Mouse (Mus musculus) MEL (cell line): ENCODE measurements around the gene Tbc1d23. TPM values are rescaled to one million over a fixed set of nuclear protein-coding genes. Genes with fewer than 3 reads are reported as not detected.

Experiments
- DNase-seq: peaks from one replicate; pipeline ENCODE4 v3.0.0; 2011; ENCODE audit warnings: low read depth, low spot score
- H3K27ac ChIP-seq: 2 replicates; pipeline ENCODE4 v1.5.1; 2012; ENCODE audit warnings: low read depth, mild to moderate bottlenecking, control low read depth, low read length, moderate library complexity; ENCODE audit not compliant: control insufficient read depth
- H3K27me3 ChIP-seq, 2 experiments: fragments of 150-350 bp in 1 of 2; sonication (generic) in 1 of 2; 2 replicates each; pipeline ENCODE4 v1.6.1; 2012; ENCODE audit warnings: low read length in 2 of 2, mild to moderate bottlenecking in 2 of 2, improper control_type of control experiment in 1 of 2, moderate library complexity in 1 of 2; ENCODE audit not compliant: insufficient read depth in 2 of 2, control insufficient read depth in 1 of 2
- H3K36me3 ChIP-seq, 2 experiments: 2 replicates each; pipeline ENCODE4 v1.6.1; 2012 to 2014; ENCODE audit warnings: low read length in 2 of 2, improper control_type of control experiment in 1 of 2, inconsistent platforms in 1 of 2, mild to moderate bottlenecking in 1 of 2; ENCODE audit not compliant: insufficient read depth in 2 of 2, control insufficient read depth in 1 of 2
- H3K4me1 ChIP-seq, 2 experiments: fragments of 150-350 bp in 1 of 2; sonication (generic) in 1 of 2; 2 replicates each; pipeline ENCODE4 v1.6.1; 2012; ENCODE audit warnings: low read length in 2 of 2, improper control_type of control experiment in 1 of 2, mild to moderate bottlenecking in 1 of 2; ENCODE audit not compliant: insufficient read depth in 2 of 2, control insufficient read depth in 1 of 2
- H3K4me3 ChIP-seq, 2 experiments: fragments of 150-350 bp in 1 of 2; sonication (generic) in 1 of 2; 2 replicates each; pipeline ENCODE4 v1.5.1; 2012; ENCODE audit warnings: low read depth in 2 of 2, low read length in 2 of 2, mild to moderate bottlenecking in 2 of 2, moderate library complexity in 2 of 2, control low read depth in 1 of 2, improper control_type of control experiment in 1 of 2; ENCODE audit not compliant: control insufficient read depth in 1 of 2, insufficient read depth in 1 of 2
- H3K79me2 ChIP-seq: 2 replicates; pipeline ENCODE4 v1.6.1; 2012; ENCODE audit warnings: mild to moderate bottlenecking, low read length, moderate library complexity; ENCODE audit not compliant: control insufficient read depth, poor library complexity, insufficient read depth
- H3K9ac ChIP-seq: 2 replicates; pipeline ENCODE4 v1.6.1; 2012; ENCODE audit warnings: low read depth, mild to moderate bottlenecking, control low read depth, low read length, moderate library complexity; ENCODE audit not compliant: control insufficient read depth, poor library complexity, severe bottlenecking
- H3K9me3 ChIP-seq: fragments of 150-350 bp; sonication (generic); replicated peaks from 2 replicates; pipeline ENCODE4 v1.6.1; 2012; ENCODE audit warnings: mild to moderate bottlenecking, low read length, improper control_type of control experiment, moderate library complexity; ENCODE audit not compliant: insufficient read depth
- BHLHE40 ChIP-seq: IDR thresholded peaks from 2 replicates; pipeline ENCODE4 v1.6.1; 2012; ENCODE audit warnings: low read depth, mild to moderate bottlenecking, inconsistent platforms, low read length, improper control_type of control experiment, borderline replicate concordance
- CHD1 ChIP-seq: IDR thresholded peaks from 2 replicates; pipeline ENCODE4 v1.6.1; 2012; ENCODE audit warnings: low read depth, mild to moderate bottlenecking, inconsistent platforms, low read length, improper control_type of control experiment
- CTCF ChIP-seq, 3 experiments: IDR thresholded peaks in 2 of 3; conservative IDR thresholded peaks in 1 of 3; 2 replicates each; pipeline ENCODE4 v1.5.1; 2011 to 2012; ENCODE audit warnings: low read length in 3 of 3, low read depth in 2 of 3, mild to moderate bottlenecking in 2 of 3, improper control_type of control experiment in 1 of 3, inconsistent platforms in 1 of 3, mixed read lengths in 1 of 3, moderate library complexity in 1 of 3; ENCODE audit not compliant: control insufficient read depth in 1 of 3, insufficient read depth in 1 of 3, poor library complexity in 1 of 3, severe bottlenecking in 1 of 3
- E2F4 ChIP-seq: IDR thresholded peaks from 2 replicates; pipeline ENCODE4 v1.6.1; 2011; ENCODE audit warnings: low read depth, low read length, improper control_type of control experiment, borderline replicate concordance
- ELF1 ChIP-seq: IDR thresholded peaks from 2 replicates; pipeline ENCODE4 v1.6.1; 2014; ENCODE audit warnings: low read depth, mild to moderate bottlenecking, inconsistent platforms, low read length, improper control_type of control experiment, moderate library complexity
- EP300 ChIP-seq, 2 experiments: IDR thresholded peaks; 2 replicates each; pipeline ENCODE4 v1.6.1; 2011; ENCODE audit warnings: improper control_type of control experiment in 2 of 2, low read length in 2 of 2, low read depth in 1 of 2, mild to moderate bottlenecking in 1 of 2
- ETS1 ChIP-seq: IDR thresholded peaks from 2 replicates; pipeline ENCODE4 v1.6.1; 2012; ENCODE audit warnings: low read depth, mild to moderate bottlenecking, inconsistent platforms, low read length, improper control_type of control experiment, moderate library complexity
- HCFC1 ChIP-seq: IDR thresholded peaks from 2 replicates; pipeline ENCODE4 v1.6.1; 2012; ENCODE audit warnings: low read depth, mild to moderate bottlenecking, inconsistent platforms, low read length, improper control_type of control experiment, moderate library complexity
- MAFK ChIP-seq: IDR thresholded peaks from 2 replicates; pipeline ENCODE4 v1.6.1; 2011; ENCODE audit warnings: low read depth, mild to moderate bottlenecking, low read length, improper control_type of control experiment, borderline replicate concordance
- MAX ChIP-seq: IDR thresholded peaks from 2 replicates; pipeline ENCODE4 v1.6.1; 2011; ENCODE audit warnings: low read length, improper control_type of control experiment
- MAZ ChIP-seq: IDR thresholded peaks from 2 replicates; pipeline ENCODE4 v1.6.1; 2012; ENCODE audit warnings: low read depth, mild to moderate bottlenecking, inconsistent platforms, low read length, improper control_type of control experiment
- MXI1 ChIP-seq: IDR thresholded peaks from 2 replicates; pipeline ENCODE4 v1.6.1; 2011; ENCODE audit warnings: mild to moderate bottlenecking, low read depth, low read length, improper control_type of control experiment
- MYB ChIP-seq: IDR thresholded peaks from 2 replicates; pipeline ENCODE4 v1.6.1; 2011; ENCODE audit warnings: mild to moderate bottlenecking, low read depth, low read length, improper control_type of control experiment
- MYC ChIP-seq: IDR thresholded peaks from 2 replicates; pipeline ENCODE4 v1.6.1; 2011; ENCODE audit warnings: low read depth, mild to moderate bottlenecking, low read length, improper control_type of control experiment, moderate library complexity
- NELFE ChIP-seq: IDR thresholded peaks from 2 replicates; pipeline ENCODE4 v1.6.1; 2011; ENCODE audit warnings: low read depth, low read length, improper control_type of control experiment
- NRF1 ChIP-seq: IDR thresholded peaks from 2 replicates; pipeline ENCODE4 v1.6.1; 2014; ENCODE audit warnings: low read depth, mild to moderate bottlenecking, inconsistent platforms, low read length, improper control_type of control experiment, moderate library complexity; ENCODE audit not compliant: poor library complexity, insufficient read depth, severe bottlenecking
- POLR2A ChIP-seq, 2 experiments: IDR thresholded peaks; 2 replicates each; pipeline ENCODE4 v1.6.1; 2011 to 2012; ENCODE audit warnings: low read length in 2 of 2, mild to moderate bottlenecking in 2 of 2, control low read depth in 1 of 2, improper control_type of control experiment in 1 of 2, low read depth in 1 of 2, moderate library complexity in 1 of 2; ENCODE audit not compliant: control insufficient read depth in 1 of 2, insufficient read depth in 1 of 2, poor library complexity in 1 of 2
- POLR2AphosphoS2 ChIP-seq: IDR thresholded peaks from 2 replicates; pipeline ENCODE4 v1.6.1; 2011; ENCODE audit warnings: low read length, improper control_type of control experiment
- POLR2AphosphoS5 ChIP-seq: IDR thresholded peaks from 2 replicates; pipeline ENCODE4 v1.6.1; 2012; ENCODE audit warnings: low read depth, borderline replicate concordance, mild to moderate bottlenecking, inconsistent platforms, low read length, moderate library complexity, mixed read lengths
- RAD21 ChIP-seq: IDR thresholded peaks from 2 replicates; pipeline ENCODE4 v1.6.1; 2011; ENCODE audit warnings: mild to moderate bottlenecking, low read depth, low read length, improper control_type of control experiment
- RCOR1 ChIP-seq: IDR thresholded peaks from 2 replicates; pipeline ENCODE4 v1.6.1; 2012; ENCODE audit warnings: low read depth, mild to moderate bottlenecking, inconsistent platforms, low read length, improper control_type of control experiment
- SIN3A ChIP-seq: IDR thresholded peaks from 2 replicates; pipeline ENCODE4 v1.6.1; 2012; ENCODE audit warnings: low read length, improper control_type of control experiment, inconsistent platforms
- SMC3 ChIP-seq: IDR thresholded peaks from 2 replicates; pipeline ENCODE4 v1.6.1; 2011; ENCODE audit warnings: low read depth, low read length, improper control_type of control experiment
- TBP ChIP-seq: IDR thresholded peaks from 2 replicates; pipeline ENCODE4 v1.8.0; 2011; ENCODE audit warnings: low read depth, low read length, improper control_type of control experiment
- TCF12 ChIP-seq: IDR thresholded peaks from 2 replicates; pipeline ENCODE4 v1.6.1; 2014; ENCODE audit warnings: low read depth, mild to moderate bottlenecking, inconsistent platforms, low read length, improper control_type of control experiment, moderate library complexity
- UBTF ChIP-seq: IDR thresholded peaks from 2 replicates; pipeline ENCODE4 v1.6.1; 2012; ENCODE audit warnings: low read depth, mild to moderate bottlenecking, inconsistent platforms, low read length, improper control_type of control experiment, moderate library complexity, borderline replicate concordance; ENCODE audit not compliant: insufficient read depth
- USF1 ChIP-seq: IDR thresholded peaks from 2 replicates; pipeline ENCODE4 v1.6.1; 2014; ENCODE audit warnings: low read depth, mild to moderate bottlenecking, inconsistent platforms, low read length, improper control_type of control experiment, moderate library complexity
- ZC3H11A ChIP-seq: IDR thresholded peaks from 2 replicates; pipeline ENCODE4 v1.6.1; 2012; ENCODE audit warnings: low read depth, mild to moderate bottlenecking, inconsistent platforms, low read length, improper control_type of control experiment
- ZKSCAN1 ChIP-seq: IDR thresholded peaks from 2 replicates; pipeline ENCODE4 v1.6.1; 2012; ENCODE audit warnings: low read depth, mild to moderate bottlenecking, inconsistent platforms, low read length, improper control_type of control experiment, moderate library complexity
- ZMIZ1 ChIP-seq: IDR thresholded peaks from 2 replicates; pipeline ENCODE4 v1.6.1; 2012; ENCODE audit warnings: low read depth, mild to moderate bottlenecking, inconsistent platforms, low read length, improper control_type of control experiment, moderate library complexity
- ZNF384 ChIP-seq: IDR thresholded peaks from 2 replicates; pipeline ENCODE4 v1.6.1; 2012; ENCODE audit warnings: low read depth, mild to moderate bottlenecking, inconsistent platforms, low read length, improper control_type of control experiment
- polyA plus RNA-seq, 2 experiments: library from polyadenylated mRNA; stranded (reverse) in 1 of 2; unstranded in 1 of 2; fragments of >175 nt in 1 of 2; fragments of >200 nt in 1 of 2; gene quantifications; 2 replicates each; pipeline versions ENCODE4 v1.2.1 to v1.2.4; 2012; ENCODE audit warnings: low replicate concordance in 2 of 2, low read depth in 1 of 2; ENCODE audit not compliant: insufficient read length in 2 of 2, insufficient read depth in 1 of 2, missing spikeins in 1 of 2
- total RNA-seq: library from RNA; depleted of rRNA; stranded (reverse); fragments of 300-350 nt; gene quantifications from 2 replicates; pipeline ENCODE4 v1.2.3, GENCODE M21; 2012

Gene Tbc1d23
- total and polyA plus RNA-seq, 3 experiments: 16.9 to 18.1 TPM; not detected in 1

DNA sequence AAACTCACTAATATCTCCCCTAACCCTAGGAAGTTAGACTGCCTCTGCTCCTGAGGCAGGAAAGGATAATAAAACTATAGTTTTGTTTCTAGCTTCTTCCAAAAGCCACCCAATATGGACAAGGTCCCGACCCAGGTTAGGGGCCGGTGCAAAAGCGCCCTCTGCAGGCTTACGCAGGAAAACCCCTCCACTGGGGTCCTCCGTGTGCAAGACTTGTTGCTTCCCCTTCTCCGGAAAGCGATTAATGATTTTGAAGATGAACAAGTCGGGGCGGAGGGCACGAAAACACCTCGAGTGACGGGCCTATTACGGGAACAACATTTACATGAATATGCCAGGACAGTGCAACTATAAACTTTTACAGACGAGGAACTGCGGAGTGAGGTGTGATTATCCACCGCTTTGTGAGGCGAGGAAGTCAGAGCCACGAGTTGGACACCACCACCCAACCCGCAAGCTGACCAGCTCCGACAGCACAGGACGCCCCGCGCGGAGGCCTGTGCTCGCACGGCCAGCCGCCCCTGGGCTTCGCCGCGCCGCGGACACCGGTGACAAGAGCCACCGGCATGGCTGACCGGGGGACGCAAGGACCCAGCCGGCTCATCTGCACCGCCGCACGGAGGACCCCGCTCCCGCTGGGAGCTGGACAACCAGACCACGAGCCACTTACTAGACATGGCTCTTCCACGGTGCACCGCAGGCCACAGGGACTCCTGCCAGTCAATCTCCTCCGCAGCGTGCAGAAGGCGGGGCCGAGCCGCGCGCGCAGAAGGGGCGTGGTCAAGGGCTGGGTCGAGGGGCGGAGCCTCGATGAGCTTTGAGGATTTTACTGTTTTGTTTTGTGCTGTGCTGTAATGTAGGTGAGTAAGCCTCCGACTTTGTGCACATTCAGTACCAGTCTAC lies 64.4 kb downstream of the Tbc1d23 start, which contains the start of gene Nit2:
TSS of gene Nit2 (minus strand) at position 731 of the 903 bp plus-strand sequence.
- H3K27ac ChIP-seq: peak within 1 kb of the TSS; percentile 61
- peak within 1 kb of the TSS; percentile 78 to 80 for H3K4me3 ChIP-seq
- no peaks in the 10 kb centered on the region for H3K9me3 ChIP-seq
- no peaks in the 10 kb centered on the region; the same call in 1 of the 2 replicates for H3K79me2 ChIP-seq
- peak within 1 kb of the TSS; percentile 76 for H3K9ac ChIP-seq
- H3K4me1 ChIP-seq: peaks cover 5 to 7% of the 10 kb centered on the region in 2 experiments; a peak in 3 of 4 replicates
- TF ChIP-seq MYB (no peak), POLR2A (IDR thresholded peaks at IDR 0.05; ENCODE audit: control insufficient read depth in 1 of 2, insufficient read depth in 1 of 2, low read depth in 1 of 2, low read length in 2 of 2, poor library complexity in 1 of 2) (peak; percentile 75 to 94; a peak in 3 of 4 replicates), MAX (peak; percentile 75), USF1 (no peak), NELFE (peak; percentile 90), E2F4 (no peak), EP300 (IDR thresholded peaks at IDR 0.05; ENCODE audit: low read depth in 1 of 2, low read length in 2 of 2) (peak in 1 of 2 experiments; percentile 9; a peak in 1 of 4 replicates), ZNF384 (no peak), POLR2AphosphoS2 (peak; percentile 86), ELF1 (no peak), CHD1 (0 out of 2 replicates have a peak, but pooled peaks have one; percentile 61), ZMIZ1 (peak; percentile 85), TCF12 (peak; percentile 41; the same call in 1 of the 2 replicates), HCFC1 (peak; percentile 42), ETS1 (peak; percentile 30; the same call in 1 of the 2 replicates), UBTF (0 out of 2 replicates have a peak, but pooled peaks have one; percentile 62), MYC (peak; percentile 47; the same call in 1 of the 2 replicates), ZC3H11A (peak; percentile 45; the same call in 1 of the 2 replicates), MXI1 (peak; percentile 86), MAZ (0 out of 2 replicates have a peak, but pooled peaks have one; percentile 30), BHLHE40 (no peak), ZKSCAN1 (0 out of 2 replicates have a peak, but pooled peaks have one; percentile 25), SMC3 (peak; percentile 74), CTCF (IDR thresholded peaks at IDR 0.05 in 2 of 3, conservative IDR thresholded peaks at IDR 0.05 in 1 of 3; ENCODE audit: control insufficient read depth in 1 of 3, insufficient read depth in 1 of 3, low read depth in 2 of 3, low read length in 3 of 3, poor library complexity in 1 of 3, severe bottlenecking in 1 of 3) (peak; percentile 87 to 95 (median 89)), TBP (peak; percentile 51), NRF1 (peak; percentile 75), SIN3A (peak; percentile 61), RAD21 (peak; percentile 76), RCOR1 (no peak), MAFK (no peak), POLR2AphosphoS5 (no peak)
- H3K27me3 ChIP-seq: no peaks in the 10 kb centered on the region
- H3K36me3 ChIP-seq: peaks cover 2 to 8% of the 10 kb centered on the region in 2 experiments; a peak in 3 of 4 replicates
- peak; percentile 93 for DNase-seq
